Mouse (Mus musculus): Measurements from ENCODE around the gene Padi6. TPM values are rescaled to one million over a fixed set of nuclear protein-coding genes. Genes with fewer than 3 reads are reported as not detected.
A peak's percentile ranks its signal among the peaks of the same experiment; 100 is the strongest.

Gene Padi6
- total RNA-seq, 1 experiment from 2014 or later: not detected

- ATAC-seq (replicated peaks; ENCODE audit: low read depth, poor library complexity, severe bottlenecking): no peak
Observed at GRCm38 (mm10) chr4:140711360-140711759, 31.1 kb downstream of the Padi6 start.

GRCm38 (mm10) chr4:140710781-140711180 lies 31.7 kb downstream of the Padi6 start:
- ATAC-seq (replicated peaks; ENCODE audit: low read depth, poor library complexity, severe bottlenecking): no peak

GRCm38 (mm10) chr4:140709617-140710016 lies 32.8 kb downstream of the Padi6 start:
- ATAC-seq (replicated peaks; ENCODE audit: low read depth, poor library complexity, severe bottlenecking): no peak

- no peak for ATAC-seq (replicated peaks; ENCODE audit: low read depth, poor library complexity, severe bottlenecking)
Observed at GRCm38 (mm10) chr4:140709111-140709510, 33.3 kb downstream of the Padi6 start.

- no peak for ATAC-seq (replicated peaks; ENCODE audit: low read depth, poor library complexity, severe bottlenecking)
Observed at GRCm38 (mm10) chr4:140708297-140708927, 34.0 kb downstream of the Padi6 start.

GRCm38 (mm10) chr4:140707615-140708014 lies 34.8 kb downstream of the Padi6 start:
- ATAC-seq (replicated peaks; ENCODE audit: low read depth, poor library complexity, severe bottlenecking): no peak

- no peak for ATAC-seq (replicated peaks; ENCODE audit: low read depth, poor library complexity, severe bottlenecking)
Observed at GRCm38 (mm10) chr4:140704166-140704565, 38.3 kb downstream of the Padi6 start.

GRCm38 (mm10) chr4:140703636-140704035 lies 38.8 kb downstream of the Padi6 start:
- ATAC-seq (replicated peaks; ENCODE audit: low read depth, poor library complexity, severe bottlenecking): no peak

- ATAC-seq (replicated peaks; ENCODE audit: low read depth, poor library complexity, severe bottlenecking): no peak
Observed at GRCm38 (mm10) chr4:140702611-140703327, 39.7 kb downstream of the Padi6 start.

GRCm38 (mm10) chr4:140701716-140702561 lies 40.5 kb downstream of the Padi6 start:
- no peak for ATAC-seq (replicated peaks; ENCODE audit: low read depth, poor library complexity, severe bottlenecking)

- ATAC-seq (replicated peaks; ENCODE audit: low read depth, poor library complexity, severe bottlenecking): peak; percentile 22; the same call in 1 of the 2 replicates
Observed at GRCm38 (mm10) chr4:140701049-140701715, 41.3 kb downstream of the Padi6 start.

- ATAC-seq (replicated peaks; ENCODE audit: low read depth, poor library complexity, severe bottlenecking): no peak
Observed at GRCm38 (mm10) chr4:140700269-140701018, 42.0 kb downstream of the Padi6 start, which contains the start of gene Rcc2. Rcc2 (plus strand) TSS chr4:140700541.

- ATAC-seq (replicated peaks; ENCODE audit: low read depth, poor library complexity, severe bottlenecking): peak; percentile 64
Observed at GRCm38 (mm10) chr4:140699441-140700127, 42.9 kb downstream of the Padi6 start.

- ATAC-seq (replicated peaks; ENCODE audit: low read depth, poor library complexity, severe bottlenecking): peak; percentile 50
Observed at GRCm38 (mm10) chr4:140695675-140696585, 46.5 kb downstream of the Padi6 start.

- ATAC-seq (replicated peaks; ENCODE audit: low read depth, poor library complexity, severe bottlenecking): no peak
Observed at GRCm38 (mm10) chr4:140695146-140695545, 47.3 kb downstream of the Padi6 start.

- no peak for ATAC-seq (replicated peaks; ENCODE audit: low read depth, poor library complexity, severe bottlenecking)
Observed at GRCm38 (mm10) chr4:140694551-140695060, 47.8 kb downstream of the Padi6 start.

GRCm38 (mm10) chr4:140693513-140693912 lies 48.9 kb downstream of the Padi6 start:
- ATAC-seq (replicated peaks; ENCODE audit: low read depth, poor library complexity, severe bottlenecking): peak; percentile 59

- no peak for ATAC-seq (replicated peaks; ENCODE audit: low read depth, poor library complexity, severe bottlenecking)
Observed at GRCm38 (mm10) chr4:140691481-140691880, 51.0 kb downstream of the Padi6 start.
